Mouse (Mus musculus) lung, adult 2 months (tissue): Measurements from ENCODE around the gene Top1.

Experiments used
- CTCF ChIP-seq: fragments of 200-500 bp; IDR thresholded peaks from 2 replicates; pipeline ENCODE4 v1.5.1; 2011; ENCODE audit warnings: mild to moderate bottlenecking, low read length, control low read depth; ENCODE audit not compliant: insufficient read depth
- POLR2A ChIP-seq: fragments of 200-500 bp; IDR thresholded peaks from 2 replicates; pipeline ENCODE4 v1.6.1; 2011; ENCODE audit warnings: low read depth, mild to moderate bottlenecking, control low read depth, low read length, borderline replicate concordance; ENCODE audit errors: extremely low read depth

DNA sequence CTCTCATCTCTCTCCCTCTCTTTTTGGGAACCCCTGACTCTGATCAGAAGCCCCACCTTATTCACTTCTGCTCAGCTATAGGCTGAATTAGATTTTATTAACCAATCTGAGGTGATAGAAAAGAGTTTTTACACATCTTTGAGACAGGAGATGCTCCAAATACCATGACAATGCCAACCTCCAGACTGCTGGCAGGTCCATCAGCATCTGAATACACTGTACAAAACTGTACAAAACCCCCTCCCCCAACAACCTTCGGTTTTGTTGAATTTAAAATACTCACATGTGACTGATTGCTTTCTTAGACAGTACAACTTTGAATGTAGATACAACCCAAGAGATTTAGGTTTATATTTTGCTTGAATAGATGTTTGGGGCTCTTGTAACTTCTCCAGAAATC is 10.5 kb downstream of the Top1 start:
- TF ChIP-seq POLR2A = no peak
- TF ChIP-seq CTCF = no peak
